Mouse (Mus musculus): ENCODE results near the gene Il1rapl2. TPM values are rescaled to one million over a fixed set of nuclear protein-coding genes. Genes with fewer than 3 reads are reported as not detected.

Gene Il1rapl2
- polyA plus RNA-seq, 1 experiment = not detected

- DNase-seq (ENCODE audit: low read depth in 1 of 2, low spot score in 2 of 2) = no peak
- Histone ChIP-seq H3K27ac (ENCODE audit: insufficient read depth, low read length) (no peak overlapping the region), H3K36me3 (ENCODE audit: control insufficient read depth, insufficient read depth, low read length) (no peaks in the 10 kb centered on the region), H3K4me1 (ENCODE audit: control insufficient read depth, insufficient read depth, insufficient read length) (no peaks in the 10 kb centered on the region), H3K4me3 (ENCODE audit: extremely low read depth, insufficient read depth, insufficient read length) (no peak overlapping the region), H3K27me3 (ENCODE audit: control insufficient read depth, insufficient read depth, low read length) (no peaks in the 10 kb centered on the region)
- no peak for TF ChIP-seq POLR2A (IDR thresholded peaks at IDR 0.05; ENCODE audit: low read depth, low read length)
- no peak for TF ChIP-seq CTCF (IDR thresholded peaks at IDR 0.05; ENCODE audit: extremely low read depth, insufficient read depth, insufficient read length, insufficient replicate concordance)
- WGBS = 84% methylated on average over 3 of the region's 3 CpGs
Observed at GRCm38 (mm10) chrX:138437939-138438338, 867.5 kb downstream of the Il1rapl2 start.

DNA sequence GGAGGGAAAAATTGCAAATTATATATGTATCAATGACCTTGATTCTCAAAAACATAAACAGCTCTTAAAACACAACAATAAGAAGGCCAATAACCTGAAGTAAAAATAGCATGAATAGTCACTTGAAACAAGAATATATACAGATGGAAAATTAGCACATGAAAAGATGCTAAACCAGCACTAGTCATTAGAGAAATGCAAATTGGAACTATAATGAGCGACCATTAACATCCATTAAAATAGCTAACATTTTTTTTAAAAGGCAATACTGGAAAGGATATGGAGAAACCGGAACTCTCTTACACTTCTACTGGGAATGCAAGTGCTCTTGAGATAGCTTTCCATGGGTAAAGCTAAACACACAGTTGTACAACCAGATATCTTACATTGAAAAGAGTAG is 879.4 kb downstream of the Il1rapl2 start:
- Histone ChIP-seq H3K27me3 (ENCODE audit: control insufficient read depth, insufficient read depth, low read length) (no peaks in the 10 kb centered on the region), H3K36me3 (ENCODE audit: control insufficient read depth, insufficient read depth, low read length) (no peaks in the 10 kb centered on the region), H3K4me3 (ENCODE audit: extremely low read depth, insufficient read depth, insufficient read length) (no peak overlapping the region), H3K27ac (ENCODE audit: insufficient read depth, low read length) (no peak overlapping the region), H3K4me1 (ENCODE audit: control insufficient read depth, insufficient read depth, insufficient read length) (no peaks in the 10 kb centered on the region)
- WGBS = 75% methylated on average over 2 of the region's 2 CpGs
- no peak for DNase-seq (ENCODE audit: low read depth in 1 of 2, low spot score in 2 of 2)
- TF ChIP-seq POLR2A (IDR thresholded peaks at IDR 0.05; ENCODE audit: low read depth, low read length) (no peak), CTCF (IDR thresholded peaks at IDR 0.05; ENCODE audit: extremely low read depth, insufficient read depth, insufficient read length, insufficient replicate concordance) (no peak)

DNA sequence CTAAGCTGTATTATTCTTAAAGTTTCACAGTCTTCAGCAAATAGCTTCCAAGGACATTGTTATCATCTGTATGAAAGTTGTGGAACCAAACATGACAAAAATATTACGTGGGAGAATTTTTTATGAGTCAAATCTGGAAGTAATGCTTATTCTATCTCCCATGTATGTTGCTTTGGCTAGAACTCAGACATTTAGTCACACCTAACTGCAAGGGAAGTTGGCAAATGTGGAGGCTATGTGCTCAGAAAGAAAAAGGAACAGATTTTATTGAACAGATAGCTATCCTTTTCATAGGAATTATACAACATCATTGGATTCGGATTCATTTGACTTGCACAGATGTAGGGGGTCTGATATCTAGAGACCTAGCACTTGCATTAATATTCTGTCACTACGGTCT is 908.1 kb downstream of the Il1rapl2 start:
- TF ChIP-seq POLR2A (IDR thresholded peaks at IDR 0.05; ENCODE audit: low read depth, low read length) (no peak), CTCF (IDR thresholded peaks at IDR 0.05; ENCODE audit: extremely low read depth, insufficient read depth, insufficient read length, insufficient replicate concordance) (no peak)
- Histone ChIP-seq H3K27ac (ENCODE audit: insufficient read depth, low read length) (no peak overlapping the region), H3K4me3 (ENCODE audit: extremely low read depth, insufficient read depth, insufficient read length) (no peak overlapping the region), H3K27me3 (ENCODE audit: control insufficient read depth, insufficient read depth, low read length) (no peaks in the 10 kb centered on the region), H3K36me3 (ENCODE audit: control insufficient read depth, insufficient read depth, low read length) (no peaks in the 10 kb centered on the region), H3K4me1 (ENCODE audit: control insufficient read depth, insufficient read depth, insufficient read length) (no peaks in the 10 kb centered on the region)
- 74% methylated on average over 3 of the region's 3 CpGs for WGBS
- no peak for DNase-seq (ENCODE audit: low read depth in 1 of 2, low spot score in 2 of 2)

DNA sequence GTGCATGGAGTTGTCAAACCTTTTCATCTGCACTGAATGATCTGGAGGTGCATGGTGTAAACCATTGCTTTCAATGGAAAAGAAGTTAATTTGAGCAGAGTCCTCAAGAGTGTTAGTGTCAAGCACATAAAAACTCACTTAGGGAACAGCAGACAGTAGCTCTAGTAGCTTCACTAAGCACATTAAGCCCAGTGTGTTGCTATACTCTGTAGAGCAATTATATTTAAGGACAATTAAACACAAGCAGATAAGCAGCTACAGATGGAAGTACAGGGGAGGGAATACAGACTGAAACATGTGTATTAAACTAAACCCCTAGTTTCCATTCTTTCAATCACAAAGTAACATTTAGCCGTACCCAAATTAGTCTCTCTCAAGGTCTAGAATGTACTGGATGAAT is 930.1 kb downstream of the Il1rapl2 start:
- DNase-seq (ENCODE audit: low read depth in 1 of 2, low spot score in 2 of 2) = no peak
- TF ChIP-seq CTCF (IDR thresholded peaks at IDR 0.05; ENCODE audit: extremely low read depth, insufficient read depth, insufficient read length, insufficient replicate concordance) (no peak), POLR2A (IDR thresholded peaks at IDR 0.05; ENCODE audit: low read depth, low read length) (no peak)
- Histone ChIP-seq H3K27ac (ENCODE audit: insufficient read depth, low read length) (no peak overlapping the region), H3K4me1 (ENCODE audit: control insufficient read depth, insufficient read depth, insufficient read length) (no peaks in the 10 kb centered on the region), H3K27me3 (ENCODE audit: control insufficient read depth, insufficient read depth, low read length) (no peaks in the 10 kb centered on the region), H3K4me3 (ENCODE audit: extremely low read depth, insufficient read depth, insufficient read length) (no peak overlapping the region), H3K36me3 (ENCODE audit: control insufficient read depth, insufficient read depth, low read length) (no peaks in the 10 kb centered on the region)
- WGBS = 90% methylated on average over 1 of the region's 1 CpGs

DNA sequence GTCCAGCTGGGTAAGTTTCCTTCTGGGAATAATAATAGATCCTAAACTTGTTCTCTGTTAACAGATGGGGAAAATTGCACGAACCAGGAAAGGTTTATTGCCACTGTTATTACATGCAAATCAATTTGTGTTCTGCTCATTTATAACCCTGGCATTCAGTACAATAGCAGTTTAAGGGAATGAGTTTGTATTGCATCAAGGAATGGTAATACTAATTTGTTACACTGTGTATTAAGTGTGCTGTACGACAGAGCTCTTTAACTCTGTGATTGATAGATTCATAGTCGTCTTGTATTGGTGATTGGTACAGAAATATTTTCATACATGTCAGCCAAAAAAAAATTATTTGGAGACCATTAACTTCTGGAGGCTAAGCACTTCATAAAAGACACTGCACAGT is 934.6 kb downstream of the Il1rapl2 start:
- H3K4me3 ChIP-seq (ENCODE audit: extremely low read depth, insufficient read depth, insufficient read length) = no peak overlapping the region
- H3K27ac ChIP-seq (ENCODE audit: insufficient read depth, low read length) = no peak overlapping the region
- 81% methylated on average over 3 of the region's 3 CpGs for WGBS
- no peaks in the 10 kb centered on the region for H3K36me3 ChIP-seq (ENCODE audit: control insufficient read depth, insufficient read depth, low read length)
- no peaks in the 10 kb centered on the region for H3K4me1 ChIP-seq (ENCODE audit: control insufficient read depth, insufficient read depth, insufficient read length)
- no peak for TF ChIP-seq POLR2A (IDR thresholded peaks at IDR 0.05; ENCODE audit: low read depth, low read length)
- no peak for TF ChIP-seq CTCF (IDR thresholded peaks at IDR 0.05; ENCODE audit: extremely low read depth, insufficient read depth, insufficient read length, insufficient replicate concordance)
- no peaks in the 10 kb centered on the region for H3K27me3 ChIP-seq (ENCODE audit: control insufficient read depth, insufficient read depth, low read length)
- DNase-seq (ENCODE audit: low read depth in 1 of 2, low spot score in 2 of 2) = no peak

GRCm38 (mm10) chrX:138620106-138620505 is 1049.7 kb downstream of the Il1rapl2 start:
- TF ChIP-seq CTCF (IDR thresholded peaks at IDR 0.05; ENCODE audit: extremely low read depth, insufficient read depth, insufficient read length, insufficient replicate concordance) (no peak), POLR2A (IDR thresholded peaks at IDR 0.05; ENCODE audit: low read depth, low read length) (no peak)
- no peaks in the 10 kb centered on the region for H3K36me3 ChIP-seq (ENCODE audit: control insufficient read depth, insufficient read depth, low read length)
- no peaks in the 10 kb centered on the region for H3K27me3 ChIP-seq (ENCODE audit: control insufficient read depth, insufficient read depth, low read length)
- no peak overlapping the region for H3K4me3 ChIP-seq (ENCODE audit: extremely low read depth, insufficient read depth, insufficient read length)
- no peak overlapping the region for H3K27ac ChIP-seq (ENCODE audit: insufficient read depth, low read length)
- H3K4me1 ChIP-seq (ENCODE audit: control insufficient read depth, insufficient read depth, insufficient read length) = no peaks in the 10 kb centered on the region
- DNase-seq (ENCODE audit: low read depth in 1 of 2, low spot score in 2 of 2) = no peak
- 27% methylated on average over 3 of the region's 3 CpGs for WGBS

DNA sequence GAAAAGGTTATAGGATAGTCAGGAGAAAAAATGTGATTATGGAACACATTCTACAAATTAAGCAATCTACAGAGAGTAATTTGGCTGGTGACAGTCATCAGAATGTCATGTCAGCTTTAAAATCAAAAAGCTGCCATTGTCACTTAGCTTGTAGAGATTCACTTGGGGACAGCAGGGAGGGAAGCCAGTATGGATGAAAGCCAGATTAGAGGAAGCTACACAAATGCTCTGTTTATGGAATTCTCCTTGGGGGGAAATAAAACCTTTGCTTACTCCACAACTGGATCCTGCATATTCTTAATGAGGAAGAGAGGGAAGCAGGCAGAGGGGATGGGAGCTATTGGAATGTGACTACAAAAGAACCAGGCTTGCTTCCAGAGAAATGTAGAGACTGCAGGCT is 1054.9 kb downstream of the Il1rapl2 start:
- no peak overlapping the region for H3K4me3 ChIP-seq (ENCODE audit: extremely low read depth, insufficient read depth, insufficient read length)
- no peak for DNase-seq (ENCODE audit: low read depth in 1 of 2, low spot score in 2 of 2)
- no peaks in the 10 kb centered on the region for H3K36me3 ChIP-seq (ENCODE audit: control insufficient read depth, insufficient read depth, low read length)
- TF ChIP-seq POLR2A (IDR thresholded peaks at IDR 0.05; ENCODE audit: low read depth, low read length) = no peak
- TF ChIP-seq CTCF (IDR thresholded peaks at IDR 0.05; ENCODE audit: extremely low read depth, insufficient read depth, insufficient read length, insufficient replicate concordance) = no peak
- H3K27me3 ChIP-seq (ENCODE audit: control insufficient read depth, insufficient read depth, low read length) = no peaks in the 10 kb centered on the region
- no peaks in the 10 kb centered on the region for H3K4me1 ChIP-seq (ENCODE audit: control insufficient read depth, insufficient read depth, insufficient read length)
- no peak overlapping the region for H3K27ac ChIP-seq (ENCODE audit: insufficient read depth, low read length)
